Mouse (Mus musculus): ENCODE results near the gene Bsg. TPM values are rescaled to one million over a fixed set of nuclear protein-coding genes. Genes with fewer than 3 reads are reported as not detected.

Gene Bsg
- total RNA-seq (2017), result 203 and 235 TPM in 2 replicates

DNA sequence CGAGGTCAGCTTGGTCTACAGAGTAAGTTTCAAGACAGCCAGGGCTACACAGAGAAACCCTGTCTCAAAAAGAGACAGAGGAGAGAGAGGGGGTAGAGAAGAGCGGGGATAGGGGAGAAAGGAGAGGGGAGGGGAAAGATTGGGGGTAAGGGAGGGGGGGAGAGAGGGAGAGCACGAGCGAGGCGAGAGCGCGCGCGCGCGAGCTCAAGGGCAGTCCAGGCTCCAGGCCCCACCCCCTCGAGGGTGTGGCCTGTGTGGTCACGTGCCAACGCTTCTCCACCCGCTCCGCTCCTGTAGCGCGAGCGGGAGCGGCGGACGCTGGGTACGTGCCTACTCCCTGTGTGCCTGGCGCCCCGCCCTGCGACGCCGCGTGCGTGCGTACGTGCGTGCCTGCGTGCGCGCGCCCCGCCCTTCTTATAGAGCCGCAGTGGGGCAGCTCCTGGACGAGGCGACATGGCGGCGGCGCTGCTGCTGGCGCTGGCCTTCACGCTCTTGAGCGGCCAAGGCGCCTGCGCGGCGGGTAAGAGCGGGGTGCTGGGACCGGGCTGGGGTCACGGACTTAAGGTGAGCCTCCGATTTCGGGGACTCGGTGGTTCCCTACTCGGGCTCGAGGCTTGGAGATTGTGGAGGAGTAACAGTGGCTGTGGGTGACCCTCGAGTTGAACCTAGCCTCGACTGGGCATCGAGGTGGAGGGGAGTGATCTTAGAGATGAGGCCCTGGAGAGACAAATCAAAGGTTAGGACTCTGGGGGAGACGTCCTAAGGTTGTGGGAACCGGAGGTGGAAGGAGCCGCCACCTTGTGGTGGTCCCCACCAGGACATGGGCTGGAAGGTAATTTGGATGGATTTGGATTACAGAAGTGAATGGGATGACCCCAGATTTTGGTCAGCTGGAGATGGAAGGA, at the start of gene Bsg:
TSS of gene Bsg (plus strand) at position 427 of the 905 bp plus-strand sequence.
- peak; percentile 93 to 95 for ATAC-seq (replicated peaks in 1 of 2; ENCODE audit: insufficient read depth in 1 of 2, low FRiP score in 2 of 2, low TSS enrichment in 1 of 2, low read depth in 1 of 2, poor library complexity in 2 of 2, severe bottlenecking in 2 of 2)

DNA sequence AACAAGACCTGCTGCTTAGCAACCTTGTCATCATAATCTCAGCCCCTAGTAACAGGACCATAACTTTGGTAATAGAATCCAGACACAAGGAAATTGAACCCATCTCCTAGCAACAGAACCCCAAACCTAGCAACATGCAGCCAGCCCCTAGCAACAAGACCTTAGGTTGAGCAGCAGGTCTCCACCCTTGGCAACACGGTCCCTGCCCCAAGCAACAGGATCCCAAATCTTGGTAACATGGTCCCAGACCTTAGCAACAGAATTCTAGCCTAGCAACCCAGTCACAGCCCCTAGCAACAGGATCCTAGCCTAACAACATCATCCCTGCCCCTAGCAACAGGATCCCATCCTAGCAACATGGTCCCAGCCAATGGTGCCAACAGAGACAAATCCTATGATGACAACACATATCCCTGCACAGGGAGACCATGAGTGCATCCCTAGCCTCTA, 49.3 kb upstream of the Bsg start:
- no peak for ATAC-seq (replicated peaks in 1 of 2; ENCODE audit: insufficient read depth in 1 of 2, low FRiP score in 2 of 2, low TSS enrichment in 1 of 2, low read depth in 1 of 2, poor library complexity in 2 of 2, severe bottlenecking in 2 of 2)

DNA sequence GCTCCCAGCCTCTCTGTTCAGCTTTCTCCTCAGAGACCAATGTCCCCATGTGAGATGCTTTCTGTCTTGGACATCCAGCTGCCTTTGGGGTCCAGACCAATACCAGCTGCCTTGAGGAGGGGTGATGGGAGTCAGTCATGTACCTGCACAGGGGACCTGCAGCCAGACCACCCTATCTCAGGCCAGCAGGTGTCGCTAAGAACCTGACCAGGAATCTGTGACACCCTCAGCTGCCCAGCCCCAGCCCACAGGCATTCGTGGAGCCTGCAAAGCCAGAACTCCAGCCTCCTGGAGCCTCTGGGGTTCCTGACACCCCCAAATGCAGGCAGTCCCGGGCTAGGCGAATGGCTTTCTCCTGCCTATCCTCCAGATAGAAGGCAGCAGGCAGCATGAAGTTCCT, 45.5 kb upstream of the Bsg start:
- ATAC-seq (replicated peaks in 1 of 2; ENCODE audit: insufficient read depth in 1 of 2, low FRiP score in 2 of 2, low TSS enrichment in 1 of 2, low read depth in 1 of 2, poor library complexity in 2 of 2, severe bottlenecking in 2 of 2), result peak; percentile 49 to 50; a peak in 3 of 4 replicates

DNA sequence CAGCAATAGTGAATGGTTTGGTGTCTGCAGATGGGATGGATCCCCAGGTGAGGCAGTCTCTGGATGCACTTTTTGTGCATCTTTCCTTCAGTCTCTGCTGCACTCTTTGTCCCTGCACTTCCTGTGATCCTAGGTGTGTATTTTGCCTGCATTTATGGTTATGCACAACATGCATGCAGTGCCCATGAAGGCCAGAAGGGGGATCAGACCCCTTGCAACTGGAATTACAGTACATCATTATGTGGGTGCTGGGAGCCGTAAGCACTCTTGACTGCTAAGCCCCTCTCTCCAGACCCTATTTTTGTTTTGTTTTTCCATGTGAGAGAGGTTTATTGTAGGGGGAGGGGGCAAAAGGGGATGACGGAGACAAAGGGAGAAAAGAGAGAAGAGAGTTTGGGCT, 44.0 kb upstream of the Bsg start:
- no peak for ATAC-seq (replicated peaks in 1 of 2; ENCODE audit: insufficient read depth in 1 of 2, low FRiP score in 2 of 2, low TSS enrichment in 1 of 2, low read depth in 1 of 2, poor library complexity in 2 of 2, severe bottlenecking in 2 of 2)

DNA sequence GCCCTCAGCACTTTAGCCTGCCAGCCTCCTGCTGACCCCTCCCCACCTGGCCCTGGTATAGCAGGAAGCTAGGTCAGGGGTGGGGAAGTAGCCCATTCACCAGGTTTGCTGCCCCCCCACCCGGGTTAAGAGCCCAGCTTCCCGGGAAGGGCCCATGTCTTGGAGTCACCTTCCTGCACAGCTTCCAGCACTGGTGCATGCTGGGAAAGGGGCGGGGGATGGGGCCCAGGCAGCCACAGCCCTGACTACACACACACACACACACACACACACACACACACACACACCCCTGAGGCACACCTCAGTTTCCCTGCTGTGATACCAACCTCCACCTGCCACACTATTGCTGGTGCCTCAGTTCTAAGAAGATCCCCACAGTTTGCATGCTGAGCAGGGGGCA, 42.4 kb upstream of the Bsg start:
- no peak for ATAC-seq (replicated peaks in 1 of 2; ENCODE audit: insufficient read depth in 1 of 2, low FRiP score in 2 of 2, low TSS enrichment in 1 of 2, low read depth in 1 of 2, poor library complexity in 2 of 2, severe bottlenecking in 2 of 2)

DNA sequence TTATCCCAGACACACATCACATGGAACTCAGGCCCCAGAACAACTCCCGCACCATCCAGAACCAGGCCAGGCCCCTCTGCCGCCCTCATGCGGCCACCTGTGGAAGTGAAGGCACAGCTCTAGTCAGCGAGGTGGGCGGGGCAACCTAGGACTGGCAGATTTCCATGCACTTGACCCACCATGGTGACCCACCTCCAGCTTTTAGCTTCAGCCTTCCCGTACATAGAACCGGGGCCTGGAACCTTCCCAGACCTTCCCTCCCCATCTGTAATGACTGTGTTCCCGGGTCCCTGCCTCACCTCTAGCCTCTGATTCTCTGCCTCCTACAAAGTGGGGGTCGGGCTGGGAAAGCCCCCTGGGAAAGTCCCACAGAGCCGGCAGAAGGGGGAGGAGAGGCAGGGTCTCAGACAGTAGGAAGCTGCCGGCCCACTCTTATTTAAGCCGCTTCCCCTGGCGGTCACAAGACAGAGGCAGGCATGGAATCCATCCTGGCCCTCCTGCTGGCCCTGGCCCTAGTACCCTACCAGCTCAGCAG, 40.1 kb upstream of the Bsg start, which contains the start of gene Madcam1:
TSS of gene Madcam1 (plus strand) at position 429 of the 535 bp plus-strand sequence.
- peak; percentile 56 to 63 for ATAC-seq (replicated peaks in 1 of 2; ENCODE audit: insufficient read depth in 1 of 2, low FRiP score in 2 of 2, low TSS enrichment in 1 of 2, low read depth in 1 of 2, poor library complexity in 2 of 2, severe bottlenecking in 2 of 2)

DNA sequence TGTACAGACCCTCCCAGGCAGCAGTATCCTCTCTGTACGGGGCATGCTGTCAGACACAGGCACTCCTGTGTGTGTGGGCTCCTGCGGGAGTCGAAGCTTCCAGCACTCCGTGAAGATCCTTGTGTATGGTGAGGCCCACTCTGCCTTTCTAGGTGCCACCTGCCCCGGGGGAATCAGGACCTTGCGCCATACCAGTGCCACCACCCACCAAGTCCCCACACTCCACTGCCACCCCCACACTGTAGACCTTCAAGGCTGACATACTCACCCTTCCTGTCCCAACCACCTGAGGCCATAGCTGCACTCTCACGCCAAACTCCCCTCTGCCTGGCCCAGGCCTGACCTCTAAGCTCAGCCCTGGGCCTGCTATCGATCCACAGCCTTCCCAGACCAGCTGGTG, 39.2 kb upstream of the Bsg start:
- ATAC-seq (replicated peaks in 1 of 2; ENCODE audit: insufficient read depth in 1 of 2, low FRiP score in 2 of 2, low TSS enrichment in 1 of 2, low read depth in 1 of 2, poor library complexity in 2 of 2, severe bottlenecking in 2 of 2), result no peak

DNA sequence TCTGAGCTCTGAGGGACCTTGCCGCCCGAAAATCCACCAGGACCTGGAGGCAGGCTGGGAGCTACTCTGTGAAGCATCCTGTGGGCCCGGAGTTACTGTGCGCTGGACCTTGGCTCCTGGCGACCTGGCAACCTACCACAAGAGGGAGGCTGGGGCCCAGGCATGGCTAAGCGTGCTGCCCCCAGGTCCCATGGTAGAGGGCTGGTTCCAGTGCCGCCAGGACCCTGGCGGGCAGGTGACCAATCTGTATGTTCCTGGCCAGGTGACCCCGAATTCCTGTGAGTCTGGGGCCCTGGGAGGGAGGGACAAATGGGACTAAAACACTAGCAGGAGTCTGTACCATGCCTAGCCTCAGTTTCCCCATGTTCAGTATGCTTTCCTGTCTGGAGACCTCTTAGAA, 37.8 kb upstream of the Bsg start:
- ATAC-seq (replicated peaks in 1 of 2; ENCODE audit: insufficient read depth in 1 of 2, low FRiP score in 2 of 2, low TSS enrichment in 1 of 2, low read depth in 1 of 2, poor library complexity in 2 of 2, severe bottlenecking in 2 of 2), result no peak

DNA sequence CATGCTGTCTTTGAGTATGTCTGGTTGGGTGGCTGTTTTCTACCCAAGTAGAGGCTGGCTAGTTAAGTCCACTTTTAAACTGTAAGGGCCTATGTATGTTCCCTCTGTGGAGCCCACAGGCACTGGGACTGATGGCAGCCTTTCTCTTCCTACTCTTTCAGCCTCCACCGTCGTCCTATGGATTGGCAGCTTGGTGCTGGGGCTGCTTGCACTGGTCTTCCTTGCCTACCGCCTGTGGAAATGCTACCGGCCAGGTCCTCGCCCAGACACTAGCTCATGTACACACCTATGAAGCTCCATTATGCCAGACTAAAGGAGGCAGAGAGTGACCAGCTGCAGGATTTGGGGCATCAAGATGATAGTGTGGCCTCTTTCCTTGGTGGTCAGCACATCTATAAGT, 36.2 kb upstream of the Bsg start:
- ATAC-seq (replicated peaks in 1 of 2; ENCODE audit: insufficient read depth in 1 of 2, low FRiP score in 2 of 2, low TSS enrichment in 1 of 2, low read depth in 1 of 2, poor library complexity in 2 of 2, severe bottlenecking in 2 of 2), result no peak

DNA sequence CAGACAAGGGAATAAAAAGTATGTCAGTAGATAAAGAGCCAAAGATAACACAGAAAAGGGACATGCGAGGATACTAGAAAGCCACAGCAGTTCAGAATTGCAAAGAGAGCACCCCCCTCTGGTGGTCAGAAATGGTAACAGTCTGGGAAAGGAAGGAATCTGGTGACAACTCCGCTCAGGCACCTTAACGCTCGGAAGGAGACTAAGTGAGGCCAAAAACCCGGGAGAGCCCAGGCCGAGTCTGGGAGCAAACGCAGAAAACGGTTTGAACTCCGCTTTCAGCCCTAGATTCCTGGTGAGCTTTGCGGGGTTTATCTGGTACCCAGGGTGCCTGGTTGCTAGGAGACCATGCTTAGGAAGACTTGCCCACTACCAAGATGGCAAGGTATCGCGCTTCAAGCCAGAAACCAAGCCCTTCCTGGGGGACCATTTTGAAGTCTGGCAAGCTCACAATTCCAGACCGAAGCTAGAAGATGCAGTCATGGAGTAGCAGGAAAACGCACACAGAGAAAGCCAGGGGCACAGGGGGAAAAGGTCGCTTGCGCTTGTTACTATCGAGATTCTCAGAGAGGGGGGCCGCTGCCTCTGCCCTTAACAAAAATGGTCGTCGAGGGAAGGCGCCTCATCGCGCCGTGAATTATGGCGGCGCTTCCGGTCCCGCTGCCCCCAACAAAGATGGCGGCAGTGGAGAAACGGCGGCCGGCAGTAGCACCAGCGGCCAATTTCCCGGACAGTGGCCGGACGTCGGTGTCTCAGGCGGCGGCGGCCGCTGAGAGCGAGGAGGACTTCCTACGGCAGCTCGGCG, 35.3 kb upstream of the Bsg start, which contains the start of gene Tpgs1:
TSS of gene Tpgs1 (plus strand) at position 599 of the 805 bp plus-strand sequence.
- peak; percentile 87 to 91 for ATAC-seq (replicated peaks in 1 of 2; ENCODE audit: insufficient read depth in 1 of 2, low FRiP score in 2 of 2, low TSS enrichment in 1 of 2, low read depth in 1 of 2, poor library complexity in 2 of 2, severe bottlenecking in 2 of 2)

DNA sequence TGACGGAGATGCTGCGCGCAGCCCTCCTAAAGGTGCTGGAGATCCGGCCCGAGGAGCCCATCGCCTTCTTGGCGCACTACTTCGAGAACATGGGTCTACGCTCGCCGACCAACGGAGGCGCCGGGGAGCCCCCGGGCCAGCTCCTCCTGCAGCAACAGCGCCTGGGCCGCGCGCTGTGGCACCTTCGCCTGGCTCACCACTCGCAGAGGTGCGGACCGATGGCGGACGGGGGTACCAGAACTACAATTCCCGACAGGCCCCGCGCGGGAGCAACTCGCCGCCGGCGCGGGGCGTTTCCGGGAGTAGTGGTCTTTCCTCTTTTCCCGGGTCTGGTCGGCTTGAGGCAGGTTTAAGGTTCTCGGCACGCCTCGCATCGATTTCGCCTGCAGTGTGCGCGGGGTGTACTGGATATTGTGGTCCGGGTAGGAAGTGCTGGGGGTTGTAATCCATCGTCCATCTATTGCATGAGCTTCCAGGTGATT, 34.7 kb upstream of the Bsg start:
- peak; percentile 1 to 30; a peak in 1 of 4 replicates for ATAC-seq (replicated peaks in 1 of 2; ENCODE audit: insufficient read depth in 1 of 2, low FRiP score in 2 of 2, low TSS enrichment in 1 of 2, low read depth in 1 of 2, poor library complexity in 2 of 2, severe bottlenecking in 2 of 2)

DNA sequence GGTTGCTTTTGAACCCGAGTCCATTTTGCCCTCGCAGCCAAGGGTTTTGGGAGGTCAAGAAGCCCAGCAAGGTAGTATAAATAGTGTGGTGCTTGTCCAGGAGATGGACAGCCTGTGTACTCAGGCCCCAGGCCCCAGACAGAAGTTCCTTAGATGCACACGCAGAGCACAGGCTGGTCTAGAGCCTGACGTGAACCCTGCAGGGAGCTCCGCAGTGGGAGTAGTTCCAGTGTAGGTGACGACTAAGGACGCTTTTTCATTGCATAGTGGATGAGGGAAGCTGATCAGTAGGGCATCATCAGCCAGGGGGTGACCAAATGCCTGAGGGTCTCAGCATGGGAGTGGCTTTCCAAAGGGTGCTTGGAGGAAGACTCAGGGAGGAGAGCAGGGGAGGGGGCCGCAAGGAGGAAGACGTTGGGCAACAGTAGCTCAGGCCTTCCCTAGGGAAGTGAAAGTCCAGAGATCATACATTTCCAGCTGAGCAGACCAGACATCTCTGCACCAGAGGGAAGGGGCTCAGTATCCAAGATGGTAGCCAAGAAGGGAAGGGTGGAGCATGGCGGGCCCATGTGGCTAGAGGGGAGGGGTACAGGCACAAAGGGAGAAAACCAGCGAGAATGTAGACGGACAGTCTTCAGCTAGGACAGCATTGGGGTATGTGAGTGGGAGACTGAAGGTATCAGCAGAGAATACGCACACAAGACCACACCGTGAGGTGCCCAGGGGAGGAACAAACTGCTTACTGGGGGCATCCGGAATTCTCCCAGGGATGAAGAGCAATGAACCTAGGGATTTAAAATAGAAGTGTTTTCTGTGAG, 34.0 kb upstream of the Bsg start:
- ATAC-seq (replicated peaks in 1 of 2; ENCODE audit: insufficient read depth in 1 of 2, low FRiP score in 2 of 2, low TSS enrichment in 1 of 2, low read depth in 1 of 2, poor library complexity in 2 of 2, severe bottlenecking in 2 of 2), result no peak

DNA sequence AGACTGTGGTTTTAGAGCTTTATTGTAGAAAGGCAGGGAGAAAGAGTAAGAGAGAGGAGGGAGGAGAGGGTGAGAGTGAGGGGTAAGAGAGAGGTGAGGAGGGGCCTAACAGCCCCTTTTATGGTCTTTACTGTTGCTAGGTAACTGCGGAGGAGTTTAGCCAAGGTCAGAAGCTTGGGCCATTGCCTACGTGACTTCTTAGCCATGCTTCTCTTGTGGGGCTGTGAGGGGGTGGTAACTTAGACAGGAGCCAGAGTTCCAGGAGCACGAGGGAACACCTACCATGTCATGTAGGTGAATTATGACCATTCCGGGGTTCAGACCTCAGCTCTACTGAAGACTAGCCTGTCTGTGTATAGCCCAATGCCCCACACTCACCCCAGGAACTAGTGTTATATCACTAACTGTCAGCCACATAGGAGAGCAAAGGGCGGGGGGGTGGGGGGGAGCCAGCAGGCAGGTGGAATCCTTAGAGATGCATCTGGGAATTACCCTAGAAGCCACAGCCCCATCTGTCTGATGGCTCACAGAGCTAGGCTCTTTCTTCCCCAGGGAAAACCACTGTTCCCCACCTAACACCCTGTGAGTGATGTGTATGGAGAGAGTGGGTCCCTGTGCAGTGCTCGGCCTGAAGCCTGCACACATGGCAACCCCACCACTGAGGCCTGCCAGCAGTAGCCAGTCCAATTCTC, 32.7 kb upstream of the Bsg start:
- ATAC-seq (replicated peaks in 1 of 2; ENCODE audit: insufficient read depth in 1 of 2, low FRiP score in 2 of 2, low TSS enrichment in 1 of 2, low read depth in 1 of 2, poor library complexity in 2 of 2, severe bottlenecking in 2 of 2), result no peak

DNA sequence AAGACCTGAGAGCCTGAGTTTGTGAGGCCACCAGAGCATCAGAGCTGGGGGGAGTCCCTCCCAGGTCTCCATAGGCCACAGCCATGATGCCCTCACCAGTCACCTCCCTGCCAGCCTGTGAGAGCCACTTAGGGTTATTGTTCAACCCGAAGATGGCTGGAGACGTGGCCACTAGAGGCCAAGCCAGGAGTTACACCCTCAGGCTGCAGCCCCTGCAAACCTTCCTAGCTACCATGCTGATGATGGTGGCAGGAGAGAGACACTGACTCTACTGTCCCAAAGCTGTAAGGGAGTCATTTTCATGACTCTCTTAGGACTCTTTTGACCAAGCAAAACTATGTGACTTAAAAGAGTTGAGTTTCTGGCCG, 32.2 kb upstream of the Bsg start:
- ATAC-seq (replicated peaks in 1 of 2; ENCODE audit: insufficient read depth in 1 of 2, low FRiP score in 2 of 2, low TSS enrichment in 1 of 2, low read depth in 1 of 2, poor library complexity in 2 of 2, severe bottlenecking in 2 of 2), result no peak

DNA sequence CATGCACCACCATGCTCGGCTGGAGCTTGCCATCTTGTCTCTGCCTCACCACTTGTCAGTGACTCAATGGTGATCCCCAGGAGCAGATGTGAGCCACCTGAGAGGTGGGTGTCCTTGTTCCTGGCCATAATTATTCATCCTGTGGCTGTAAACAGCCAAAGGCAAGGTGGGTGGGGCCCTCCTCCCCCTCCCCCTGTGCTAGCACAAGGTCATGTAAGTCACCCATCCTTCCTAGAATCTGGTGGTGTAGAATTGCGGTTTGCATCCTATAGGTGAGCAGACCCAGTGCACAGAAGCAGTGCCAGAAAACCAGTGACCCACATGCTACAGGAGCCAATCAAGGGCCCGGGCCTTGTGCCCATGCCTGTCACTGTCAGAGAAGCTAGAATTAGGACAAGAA, 31.2 kb upstream of the Bsg start:
- ATAC-seq (replicated peaks in 1 of 2; ENCODE audit: insufficient read depth in 1 of 2, low FRiP score in 2 of 2, low TSS enrichment in 1 of 2, low read depth in 1 of 2, poor library complexity in 2 of 2, severe bottlenecking in 2 of 2), result no peak

DNA sequence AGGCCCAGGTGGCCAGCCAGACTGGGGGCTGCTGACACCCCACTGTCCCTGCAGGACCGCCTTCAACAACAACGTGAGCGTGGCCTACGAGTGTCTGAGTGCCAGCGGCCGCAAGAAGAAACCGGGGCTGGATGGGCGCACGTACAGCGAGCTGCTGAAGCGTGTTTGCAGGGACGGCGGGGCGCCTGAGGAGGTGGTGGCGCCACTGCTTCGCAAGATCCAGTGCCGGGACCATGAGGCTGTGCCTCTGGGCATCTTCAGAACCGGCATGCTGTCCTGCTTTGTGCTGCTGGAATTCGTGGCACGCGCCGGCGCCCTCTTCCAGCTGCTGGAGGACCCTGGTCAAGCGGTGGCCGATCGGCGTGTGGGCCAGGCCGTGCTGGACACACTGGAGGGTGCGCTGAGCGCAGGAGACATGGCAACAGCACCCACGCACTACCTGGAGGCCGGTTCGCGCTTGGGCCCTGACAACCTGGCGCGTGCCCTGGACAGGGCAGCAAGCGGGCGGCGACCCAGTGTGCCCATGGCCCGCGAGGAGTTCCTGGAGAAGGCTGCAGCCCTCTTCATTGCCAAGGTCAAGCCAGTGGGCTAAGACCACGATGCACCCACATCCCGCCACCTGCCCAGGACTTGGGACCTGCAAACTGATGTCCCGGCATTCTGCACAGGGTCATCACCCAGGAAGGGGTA, 28.8 kb upstream of the Bsg start:
- ATAC-seq (replicated peaks in 1 of 2; ENCODE audit: insufficient read depth in 1 of 2, low FRiP score in 2 of 2, low TSS enrichment in 1 of 2, low read depth in 1 of 2, poor library complexity in 2 of 2, severe bottlenecking in 2 of 2), result no peak
